Mouse (Mus musculus) left cerebral cortex, postnatal 14 days (tissue): ENCODE results near the gene Trub1. TPM values are rescaled to one million over a fixed set of nuclear protein-coding genes. Genes with fewer than 3 reads are reported as not detected.

ENCODE experiments used
- DNase-seq, 2 experiments: peaks; one replicate each; pipeline ENCODE4 v3.0.0; 2021 to 2022; ENCODE audit warnings: low spot score in 2 of 2, mixed read lengths in 1 of 2
- intact Hi-C: fragments of 180-260 bp; cut with DNase I; formaldehyde crosslinking; loops from one replicate; pipeline ENCODE4 v1.15.1; 2025
- total RNA-seq, 2 experiments: library from RNA; stranded (reverse); gene quantifications; 2 replicates each; pipeline ENCODE4 v1.2.3; 2021

The Trub1 gene
- total RNA-seq, 2 experiments from 2014 or later, result 15.8 to 17.5 TPM

DNA sequence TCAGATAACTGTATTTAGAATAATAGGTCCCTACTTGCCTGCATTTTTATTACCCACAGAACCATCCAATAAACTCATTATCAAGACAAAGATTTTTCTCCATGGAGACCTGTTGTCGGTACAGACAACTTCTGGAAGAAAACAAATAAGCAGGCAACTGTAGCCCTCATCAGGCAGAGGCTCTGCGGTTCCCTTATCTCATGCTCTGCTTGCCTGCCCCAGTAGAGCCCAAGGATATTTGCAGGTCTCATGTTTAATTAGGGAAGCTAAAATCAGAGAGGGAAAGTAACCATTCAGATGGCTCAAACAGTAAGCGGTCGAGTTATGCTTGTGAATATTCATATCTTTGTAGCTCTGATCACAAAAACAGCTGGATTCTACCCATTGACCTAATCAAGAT lies 77.5 kb downstream of the Trub1 start:
- intact Hi-C loops, result no loop called here

DNA sequence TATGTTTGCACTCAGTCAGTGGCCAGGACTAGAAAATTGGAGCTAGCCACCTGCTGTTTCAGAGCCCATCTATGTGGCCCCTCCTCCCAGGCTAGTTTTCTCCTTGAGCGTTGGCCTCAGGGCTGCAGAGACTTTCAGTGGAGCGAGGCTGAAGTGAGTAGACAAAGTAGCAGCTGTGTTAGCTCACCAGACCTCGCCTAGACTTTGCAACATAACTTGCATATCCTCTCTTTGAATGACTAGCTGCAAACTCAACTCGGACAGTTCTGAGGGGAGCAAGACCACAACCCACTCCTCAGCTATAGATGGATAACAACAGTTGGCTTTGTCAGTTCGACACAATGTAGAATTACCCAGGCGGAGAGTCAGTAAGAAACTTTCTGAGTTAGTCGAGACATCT lies 81.5 kb downstream of the Trub1 start:
- intact Hi-C loops, result no loop called here
- DNase-seq, result no peak

More for the DNA sequence above, 77.5 kb downstream of the Trub1 start:
- no peak for DNase-seq

DNA sequence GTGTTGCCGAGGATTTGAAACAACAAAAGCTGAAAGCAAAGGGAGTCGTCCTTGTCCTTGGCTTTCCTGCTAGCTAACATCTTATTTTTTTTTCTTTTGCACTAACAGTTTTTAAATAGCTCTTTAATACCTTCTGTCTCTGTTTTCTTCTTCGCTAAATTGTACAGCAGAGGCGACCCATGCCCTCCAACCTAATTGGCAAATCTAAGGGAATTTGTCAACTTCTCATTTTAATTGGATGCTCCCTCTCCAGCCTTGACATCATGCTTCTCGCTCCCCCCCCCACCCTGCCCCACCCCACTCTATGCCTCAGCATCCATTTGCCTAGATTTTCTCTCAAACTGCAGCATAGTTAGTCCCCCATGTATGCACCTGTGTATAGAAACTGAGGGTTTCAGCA lies 83.8 kb downstream of the Trub1 start:
- intact Hi-C loops, result no loop called here
- DNase-seq, result no peak

DNA sequence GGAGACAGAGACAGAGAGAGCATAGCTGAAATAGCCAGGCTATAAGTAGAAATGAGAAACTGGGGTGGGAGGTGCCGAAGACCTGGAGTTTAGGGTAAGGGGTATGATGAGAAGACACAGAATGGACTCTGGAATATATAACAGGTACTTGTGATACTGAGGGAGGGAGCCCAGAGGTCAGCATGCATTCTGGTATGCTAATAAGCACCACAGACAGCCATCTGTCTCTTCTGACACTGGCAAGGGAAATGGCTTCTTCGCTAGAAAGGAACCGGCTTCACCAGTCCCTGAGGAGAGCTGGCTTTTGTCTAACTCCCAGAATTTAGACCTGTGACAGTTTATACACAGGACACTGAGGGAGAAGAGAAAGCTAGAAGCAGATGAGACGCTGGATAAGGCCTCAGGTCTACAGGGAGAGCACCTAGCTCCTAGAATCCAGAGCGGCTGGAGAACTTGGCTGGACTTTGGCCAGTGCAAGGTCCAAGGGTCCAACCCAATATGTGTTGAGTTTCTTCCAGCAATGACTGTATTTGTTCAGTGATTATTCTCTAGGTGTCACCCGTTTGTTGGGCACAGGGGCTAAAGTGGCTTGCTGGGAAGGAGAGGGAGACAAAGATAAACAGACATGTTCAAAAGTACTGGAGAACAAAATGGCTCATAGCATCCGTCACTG lies 84.9 kb downstream of the Trub1 start:
- DNase-seq, result no peak
- intact Hi-C loops, result no loop called here

DNA sequence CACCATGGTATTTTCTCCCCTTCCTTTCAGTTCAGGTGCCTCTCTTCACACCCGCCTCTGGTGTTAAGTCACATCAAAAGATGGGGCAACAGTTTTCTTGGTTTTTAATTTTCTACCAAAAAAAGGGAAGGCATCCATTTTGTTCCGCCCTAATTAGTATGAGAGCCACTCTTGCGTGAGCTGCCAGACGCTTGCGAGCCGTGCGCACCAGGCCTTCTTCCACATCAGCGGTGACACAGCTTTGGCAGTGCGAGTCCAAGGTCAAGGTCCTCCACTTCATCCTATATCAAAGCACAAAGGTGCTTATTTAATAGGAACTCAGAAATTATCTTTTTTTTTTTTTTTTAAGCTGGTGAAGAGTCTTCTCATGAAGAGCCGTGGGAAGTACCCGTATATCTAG lies 87.4 kb downstream of the Trub1 start:
- no peak for DNase-seq
- intact Hi-C loops, result no loop called here

Other genes starting within 250 kb of the Trub1 start
- gene Ablim1, start 138.0 kb upstream of the Trub1 start, total RNA-seq, result 100 to 1,000 TPM; 105 to 120 TPM
- gene Fam160b1, start 92.2 kb upstream of the Trub1 start, total RNA-seq, result 10 to 100 TPM; 22.6 to 23.5 TPM
- 100 to 1,000 TPM; 110 to 123 TPM for gene Atrnl1, start 158.1 kb downstream of the Trub1 start, total RNA-seq